Mouse (Mus musculus) heart, adult 11 months (tissue): ENCODE measurements at regions not wholly inside any gene's neighbourhood (a gene's known extent, or its start where the extent isn't known, plus 50 kb on each side); places are given as distances from the start of the nearest gene placed in this dataset.

ENCODE experiments used
- DNase-seq: peaks from one replicate; pipeline ENCODE4 v3.0.0; 2022

GRCm38 (mm10) chr1:169155484-169156459 lies 375.5 kb downstream of the Nuf2 start:
- DNase-seq: peak; percentile 70

GRCm38 (mm10) chr1:169142216-169142615 lies 389.0 kb downstream of the Nuf2 start:
- no peak for DNase-seq

GRCm38 (mm10) chr1:169140056-169140455 lies 391.2 kb downstream of the Nuf2 start:
- no peak for DNase-seq

GRCm38 (mm10) chr1:169139507-169139906 lies 391.8 kb downstream of the Nuf2 start:
- DNase-seq: peak; percentile 84

- no peak for DNase-seq
These were observed 392.1 kb downstream of the Nuf2 start for GRCm38 (mm10) chr1:169139184-169139486.

- DNase-seq: no peak
These were observed 392.7 kb downstream of the Nuf2 start for GRCm38 (mm10) chr1:169138404-169139183.

- DNase-seq: peak; percentile 86
These were observed 395.7 kb downstream of the Nuf2 start for GRCm38 (mm10) chr1:169135542-169135941.

GRCm38 (mm10) chr1:169103669-169104068 lies 427.6 kb downstream of the Nuf2 start:
- no peak for DNase-seq

- no peak for DNase-seq
These were observed 428.2 kb downstream of the Nuf2 start for GRCm38 (mm10) chr1:169103113-169103512.

GRCm38 (mm10) chr1:169099221-169099620 lies 432.0 kb downstream of the Nuf2 start:
- DNase-seq: no peak

- DNase-seq: peak; percentile 22
These were observed 434.5 kb downstream of the Nuf2 start for GRCm38 (mm10) chr1:169096737-169097136.

- DNase-seq: peak; percentile 80
These were observed 437.5 kb downstream of the Nuf2 start for GRCm38 (mm10) chr1:169093602-169094354.

- DNase-seq: peak; percentile 39
These were observed 445.2 kb downstream of the Nuf2 start for GRCm38 (mm10) chr1:169086032-169086431.

GRCm38 (mm10) chr1:169080686-169081085 lies 450.6 kb downstream of the Nuf2 start:
- DNase-seq: no peak

GRCm38 (mm10) chr1:169077228-169077627 lies 454.0 kb downstream of the Nuf2 start:
- no peak for DNase-seq

GRCm38 (mm10) chr1:169076006-169076405 lies 455.3 kb downstream of the Nuf2 start:
- DNase-seq: no peak

GRCm38 (mm10) chr1:169071366-169071765 lies 459.9 kb downstream of the Nuf2 start:
- DNase-seq: no peak

GRCm38 (mm10) chr1:169069647-169070046 lies 461.6 kb downstream of the Nuf2 start:
- no peak for DNase-seq

GRCm38 (mm10) chr1:169066795-169067194 lies 464.5 kb downstream of the Nuf2 start:
- DNase-seq: peak; percentile 53

GRCm38 (mm10) chr1:169060627-169061026 lies 470.6 kb downstream of the Nuf2 start:
- no peak for DNase-seq

GRCm38 (mm10) chr1:169060145-169060544 lies 471.1 kb downstream of the Nuf2 start:
- DNase-seq: no peak

GRCm38 (mm10) chr1:169051863-169052257 lies 479.4 kb downstream of the Nuf2 start:
- DNase-seq: no peak
